Mouse (Mus musculus): Measurements from ENCODE around the gene Smarca2.

Gene Smarca2

GRCm38 (mm10) chr19:26746709-26747467 lies 142.0 kb downstream of the Smarca2 start:
- in situ Hi-C loops (cut with MseI, MboI): no loop called here

- in situ Hi-C loops (cut with MseI, MboI): no loop called here
Observed at GRCm38 (mm10) chr19:26747571-26748539, 143.0 kb downstream of the Smarca2 start.

GRCm38 (mm10) chr19:26748676-26749075 lies 143.8 kb downstream of the Smarca2 start:
- in situ Hi-C loops (cut with MseI, MboI): no loop called here

- in situ Hi-C loops (cut with MseI, MboI): no loop called here
Observed at GRCm38 (mm10) chr19:26749427-26750137, 144.7 kb downstream of the Smarca2 start.

GRCm38 (mm10) chr19:26752611-26753163 lies 147.8 kb downstream of the Smarca2 start:
- in situ Hi-C loops (cut with MseI, MboI): no loop called here

GRCm38 (mm10) chr19:26753266-26753872 lies 148.5 kb downstream of the Smarca2 start:
- in situ Hi-C loops (cut with MseI, MboI): no loop called here

- in situ Hi-C loops (cut with MseI, MboI): no loop called here
Observed at GRCm38 (mm10) chr19:26754016-26754794, 149.4 kb downstream of the Smarca2 start.

- in situ Hi-C loops (cut with MseI, MboI): no loop called here
Observed at GRCm38 (mm10) chr19:26755991-26756390, 151.1 kb downstream of the Smarca2 start.

- in situ Hi-C loops (cut with MseI, MboI): no loop called here
Observed at GRCm38 (mm10) chr19:26756399-26756798, 151.5 kb downstream of the Smarca2 start.

GRCm38 (mm10) chr19:26758156-26758555 lies 153.3 kb downstream of the Smarca2 start:
- in situ Hi-C loops (cut with MseI, MboI): no loop called here

- in situ Hi-C loops (cut with MseI, MboI): no loop called here
Observed at GRCm38 (mm10) chr19:26758620-26759019, 153.8 kb downstream of the Smarca2 start.

- in situ Hi-C loops (cut with MseI, MboI): no loop called here
Observed at GRCm38 (mm10) chr19:26759295-26759694, 154.4 kb downstream of the Smarca2 start.

GRCm38 (mm10) chr19:26761257-26761656 lies 156.4 kb downstream of the Smarca2 start:
- in situ Hi-C loops (cut with MseI, MboI): no loop called here

GRCm38 (mm10) chr19:26765483-26765882 lies 160.6 kb downstream of the Smarca2 start:
- in situ Hi-C loops (cut with MseI, MboI): no loop called here

GRCm38 (mm10) chr19:26767454-26767853 lies 162.6 kb downstream of the Smarca2 start:
- in situ Hi-C loops (cut with MseI, MboI): no loop called here

- in situ Hi-C loops (cut with MseI, MboI): no loop called here
Observed at GRCm38 (mm10) chr19:26767941-26768340, 163.1 kb downstream of the Smarca2 start.

- in situ Hi-C loops (cut with MseI, MboI): no loop called here
Observed at GRCm38 (mm10) chr19:26768846-26769245, 164.0 kb downstream of the Smarca2 start.

GRCm38 (mm10) chr19:26769609-26770500 lies 165.0 kb downstream of the Smarca2 start:
- in situ Hi-C loops (cut with MseI, MboI): no loop called here

- in situ Hi-C loops (cut with MseI, MboI): no loop called here
Observed at GRCm38 (mm10) chr19:26770592-26770991, 165.7 kb downstream of the Smarca2 start.

All from mouse trophoblast stem cell (cell line).